Mouse (Mus musculus) small intestine, adult 2 months (tissue): ENCODE data around the gene Clpx.

ENCODE experiments used
- CTCF ChIP-seq: fragments of 200-500 bp; IDR thresholded peaks from 2 replicates; pipeline ENCODE4 v1.5.1; 2012; ENCODE audit warnings: low read depth, mild to moderate bottlenecking, control low read depth, inconsistent platforms, low read length, moderate library complexity, mixed read lengths; ENCODE audit not compliant: insufficient replicate concordance, insufficient read length; ENCODE audit errors: extremely low read depth
- POLR2A ChIP-seq: fragments of 200-500 bp; IDR thresholded peaks from 2 replicates; pipeline ENCODE4 v1.6.1; 2012; ENCODE audit warnings: low read depth, mild to moderate bottlenecking, control low read depth, inconsistent platforms, low read length, moderate library complexity

DNA sequence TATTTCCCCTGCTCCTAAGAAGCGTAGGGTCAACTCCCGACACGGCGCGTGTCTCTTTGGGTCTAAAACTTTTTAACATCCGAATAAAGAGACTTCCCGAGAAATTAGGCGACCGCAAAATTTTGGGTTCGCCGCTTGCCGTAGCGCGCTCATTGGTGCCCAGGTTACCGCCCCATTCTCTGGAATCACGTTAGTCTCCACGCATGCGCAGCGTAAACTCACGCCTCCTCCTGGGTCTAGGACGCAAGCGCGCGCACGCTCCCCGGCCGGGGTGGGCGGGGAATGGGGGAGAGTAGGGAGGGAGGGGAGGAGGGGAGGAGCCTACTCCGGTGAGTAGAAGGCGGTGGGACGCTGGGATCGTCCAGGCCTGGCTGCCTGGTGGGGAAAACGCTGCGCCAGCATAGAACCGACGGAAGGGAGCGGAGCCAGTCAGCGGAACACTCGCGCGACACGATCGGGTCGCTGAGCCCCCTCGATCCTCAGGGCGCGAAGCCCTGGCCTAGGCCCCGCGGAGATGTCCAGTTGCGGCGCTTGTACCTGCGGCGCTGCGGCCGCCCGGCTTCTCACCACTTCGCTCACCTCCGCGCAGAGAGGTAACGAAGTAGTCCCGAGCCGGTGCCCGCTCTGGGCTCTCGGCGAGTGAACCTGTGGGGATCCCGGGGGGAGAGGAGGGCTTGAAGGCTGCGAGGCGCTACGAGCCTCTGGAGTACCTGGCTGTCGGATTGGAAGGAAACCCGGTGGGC lies at the start of gene Clpx:
- TF ChIP-seq POLR2A (peak; percentile 88), CTCF (peak; percentile 16; the same call in 1 of the 2 replicates)
